In genomic region chr12:99455580-99455979, GRCm38 (mm10) we compare ENCODE assay signal across 24 mouse cellular contexts.
"Had no signal": no experiment of that assay in that cellular context is flagged by ENCODE, and none has a peak within 500 bp of the region (broad histone marks: within the 10 kb centered on the region; RNA-seq: fewer than 3 reads in every experiment).

No protein-coding gene starts in this region.

- ATAC-seq: hindbrain, postnatal 0 days; intestine, embryonic 16.5 days had no signal

- H3K9me3 ChIP-seq: heart, embryonic 13.5 days; heart, embryonic 15.5 days; hindbrain, embryonic 13.5 days; hindbrain, embryonic 15.5 days; kidney, embryonic 15.5 days; limb, embryonic 13.5 days; limb, embryonic 15.5 days had no signal

- H3K9ac ChIP-seq: heart, embryonic 13.5 days; heart, embryonic 15.5 days; hindbrain, embryonic 13.5 days; hindbrain, embryonic 15.5 days; kidney, embryonic 15.5 days; limb, embryonic 13.5 days; limb, embryonic 15.5 days had no signal

- H3K4me2 ChIP-seq: heart, embryonic 11.5 days; heart, embryonic 13.5 days; heart, embryonic 15.5 days; kidney, embryonic 15.5 days; limb, embryonic 13.5 days; limb, embryonic 15.5 days had no signal

- H3K27me3 ChIP-seq: heart, embryonic 13.5 days; heart, embryonic 15.5 days; hindbrain, embryonic 13.5 days; hindbrain, embryonic 15.5 days; kidney, embryonic 15.5 days; limb, embryonic 13.5 days; limb, embryonic 15.5 days had no signal

- H3K4me3 ChIP-seq: heart, embryonic 13.5 days; heart, embryonic 15.5 days; hindbrain, embryonic 13.5 days; hindbrain, embryonic 15.5 days; kidney, embryonic 15.5 days; limb, embryonic 13.5 days; limb, embryonic 15.5 days had no signal

- H3K27ac ChIP-seq: heart, embryonic 13.5 days; heart, embryonic 15.5 days; hindbrain, embryonic 13.5 days; hindbrain, embryonic 15.5 days; hindbrain, postnatal 0 days; kidney, embryonic 15.5 days; kidney, postnatal 0 days; limb, embryonic 13.5 days; limb, embryonic 15.5 days had no signal

- DNase-seq: gastrocnemius, postnatal 14 days; gastrocnemius, postnatal 36 days; heart, adult 18-20 months; heart, postnatal 14 days; heart, postnatal 36 days; kidney, adult 11 months; kidney, adult 2 months; kidney, adult 9 months; kidney, postnatal 14 days; kidney, postnatal 36 days; layer of hippocampus, adult 9-11 months; layer of hippocampus, postnatal 36 days; left cerebral cortex, postnatal 4 days had no signal

- H3K36me3 ChIP-seq: heart, embryonic 13.5 days; heart, embryonic 15.5 days; hindbrain, embryonic 13.5 days; hindbrain, embryonic 15.5 days; kidney, embryonic 15.5 days; limb, embryonic 13.5 days; limb, embryonic 15.5 days had no signal
